8 mouse cellular contexts compared by ENCODE assay signal in genomic region chr15:99126081-99126815, GRCm38 (mm10). TPM values are rescaled to one million over a fixed set of nuclear protein-coding genes. Genes with fewer than 3 reads are reported as not detected.
DNase-seq lines count a peak whose midpoint lies in the region; ATAC-seq and TF ChIP-seq lines count a peak whose summit lies in the region.

No protein-coding gene starts in this region.

- peak overlapping the region; percentile 95 for H3K9ac ChIP-seq in ES-E14 (ENCODE audit: insufficient read depth, low read depth, low read length, poor library complexity, severe bottlenecking)
- H3K9ac ChIP-seq in lung, embryonic 15.5 days: peak overlapping the region; percentile 93

- under 1% methylated on average over 112 of the region's 115 CpGs for WGBS in cerebellum, adult 2 months
- under 1% methylated on average over 115 of the region's 115 CpGs for WGBS in hindbrain, embryonic 10.5 days
- WGBS in lung, embryonic 15.5 days: under 1% methylated on average over 111 of the region's 115 CpGs

- H3K9me3 ChIP-seq in ES-E14 (ENCODE audit: control insufficient read depth, insufficient read depth, low read depth, low read length): no peaks in the 10 kb centered on the region
- no peaks in the 10 kb centered on the region for H3K9me3 ChIP-seq in hindbrain, embryonic 10.5 days
- no peaks in the 10 kb centered on the region for H3K9me3 ChIP-seq in lung, embryonic 15.5 days

- H3K4me1 ChIP-seq in ES-E14 (ENCODE audit: control insufficient read depth in 2 of 2, insufficient read depth in 2 of 2, low read length in 2 of 2, poor library complexity in 1 of 2): peaks cover 4 to 9% of the 10 kb centered on the region in 2 experiments; a peak in 2 of 4 replicates
- H3K4me1 ChIP-seq in cerebellum, adult 2 months (ENCODE audit: control insufficient read depth, insufficient read depth, low read length): no peaks in the 10 kb centered on the region
- peaks cover 38% of the 10 kb centered on the region for H3K4me1 ChIP-seq in hindbrain, embryonic 10.5 days (replicated peaks)
- peaks cover 34% of the 10 kb centered on the region for H3K4me1 ChIP-seq in lung, embryonic 15.5 days

- no peaks in the 10 kb centered on the region for H3K36me3 ChIP-seq in ES-E14 (ENCODE audit: control insufficient read depth, insufficient read depth, low read length, poor library complexity, severe bottlenecking)
- peaks cover 12% of the 10 kb centered on the region; the same call in 1 of the 2 replicates for H3K36me3 ChIP-seq in hindbrain, embryonic 10.5 days
- no peaks in the 10 kb centered on the region for H3K36me3 ChIP-seq in lung, embryonic 15.5 days

- peak overlapping the region; percentile 88 for H3K27ac ChIP-seq in ES-E14 (ENCODE audit: insufficient read depth, low read depth, low read length, poor library complexity, severe bottlenecking)
- peak overlapping the region; percentile 67; the same call in 1 of the 2 replicates for H3K27ac ChIP-seq in cerebellum, adult 2 months (ENCODE audit: insufficient read depth, low read length)
- H3K27ac ChIP-seq in hindbrain, embryonic 10.5 days: peak overlapping the region; percentile 99
- peak overlapping the region; percentile 96 for H3K27ac ChIP-seq in lung, embryonic 15.5 days

- peak overlapping the region; percentile 82 for H3K4me2 ChIP-seq in lung, embryonic 15.5 days

- DNase-seq in ES-E14 (ENCODE audit: low read depth, low spot score): peak; percentile 79
- DNase-seq in cerebellum, adult 2 months: peak; percentile 89 to 95
- peak; percentile 96 for DNase-seq in hindbrain, embryonic 10.5 days (ENCODE audit: low spot score)
- peak; percentile 68 for DNase-seq in layer of hippocampus, adult 9-11 months
- peak; percentile 90 for DNase-seq in ovary, postnatal 36 days (ENCODE audit: low spot score)
- peak; percentile 82 for DNase-seq in thymus, postnatal 4 days

- peak; percentile 41; the same call in 1 of the 2 replicates for TF ChIP-seq POLR2A in cerebellum, adult 2 months (IDR thresholded peaks at IDR 0.05; ENCODE audit: borderline replicate concordance, insufficient read depth, low read length)

- no peak for TF ChIP-seq CTCF in cerebellum, adult 2 months (IDR thresholded peaks at IDR 0.05; ENCODE audit: borderline replicate concordance, insufficient read depth, low read depth, low read length)

- peak overlapping the region; percentile 78 to 84 for H3K4me3 ChIP-seq in ES-E14 (ENCODE audit: insufficient read depth in 1 of 2, low read depth in 1 of 2, low read length in 2 of 2, poor library complexity in 1 of 2, severe bottlenecking in 1 of 2)
- peak overlapping the region; percentile 90 for H3K4me3 ChIP-seq in cerebellum, adult 2 months (replicated peaks; ENCODE audit: insufficient read depth, low read depth, low read length)
- H3K4me3 ChIP-seq in hindbrain, embryonic 10.5 days: peak overlapping the region; percentile 86
- H3K4me3 ChIP-seq in lung, embryonic 15.5 days: peak overlapping the region; percentile 90

- H3K27me3 ChIP-seq in cerebellum, adult 2 months (ENCODE audit: control insufficient read depth, insufficient read depth, low read length): no peaks in the 10 kb centered on the region
- no peaks in the 10 kb centered on the region for H3K27me3 ChIP-seq in hindbrain, embryonic 10.5 days (ENCODE audit: insufficient read depth, poor library complexity, severe bottlenecking)
- no peaks in the 10 kb centered on the region for H3K27me3 ChIP-seq in lung, embryonic 15.5 days

- in situ Hi-C loops in ES-E14 (cut with MboI; ENCODE audit: low sequenced_read_pairs in 2 of 2, unreplicated experiment in 2 of 2): no loop called here

- ATAC-seq in frontal cortex, adult (ENCODE audit: low TSS enrichment): peak; percentile 90
- peak; percentile 87 for ATAC-seq in lung, embryonic 15.5 days (ENCODE audit: borderline replicate concordance, extremely low read depth, low FRiP score, low TSS enrichment)

TF ChIP-seq in ES-E14, 5 proteins besides CTCF, POLR2A, EP300 and RAD21:
- no peak for TF ChIP-seq ZNF384 (IDR thresholded peaks at IDR 0.05; ENCODE audit: low read depth, low read length)

RNA-seq across cellular contexts. Expression of gene Spats2, which starts 0.5 kb away (rescaled TPM):
- 21.1 and 21.7 TPM in 2 replicates for total RNA-seq in ES-E14 (2012; rRNA removed)
- polyA plus RNA-seq in cerebellum, adult 2 months (2012; rRNA removed): 26.7 and 26.9 TPM in 2 replicates
- polyA plus RNA-seq in hindbrain, embryonic 10.5 days (2016; fragmentation: Nextera tagmentation; extraction: Ambion mirVana): 58.4 and 62.6 TPM in 2 replicates
- polyA plus RNA-seq in lung, embryonic 15.5 days (2015; fragmentation: Nextera tagmentation; extraction: Ambion mirVana): 37.8 and 38.9 TPM in 2 replicates

RNA-seq across cellular contexts. Expression of gene Dnajc22, which starts 33.3 kb away (rescaled TPM):
- 8.6 and 16.7 TPM in 2 replicates for total RNA-seq in ES-E14 (2012; rRNA removed)
- polyA plus RNA-seq in cerebellum, adult 2 months (2012; rRNA removed): 0.13 TPM in 1 of 2 replicates, not detected in the other
- polyA plus RNA-seq in hindbrain, embryonic 10.5 days (2016; fragmentation: Nextera tagmentation; extraction: Ambion mirVana): 1.9 and 2.2 TPM in 2 replicates
- 1.7 and 1.9 TPM in 2 replicates for polyA plus RNA-seq in lung, embryonic 15.5 days (2015; fragmentation: Nextera tagmentation; extraction: Ambion mirVana)

RNA-seq across cellular contexts. Expression of gene C1ql4, which starts 38.6 kb away (rescaled TPM):
- total RNA-seq in ES-E14 (2012; rRNA removed): 3.1 and 3.7 TPM in 2 replicates
- 1.3 and 1.6 TPM in 2 replicates for polyA plus RNA-seq in cerebellum, adult 2 months (2012; rRNA removed)
- 0.78 and 8.7 TPM in 2 replicates for polyA plus RNA-seq in hindbrain, embryonic 10.5 days (2016; fragmentation: Nextera tagmentation; extraction: Ambion mirVana)
- polyA plus RNA-seq in lung, embryonic 15.5 days (2015; fragmentation: Nextera tagmentation; extraction: Ambion mirVana): not detected in 2 replicates

RNA-seq across cellular contexts. Expression of gene Troap, which starts 51.9 kb away (rescaled TPM):
- total RNA-seq in ES-E14 (2012; rRNA removed): 27.8 and 32.1 TPM in 2 replicates
- 0.07 and 0.22 TPM in 2 replicates for polyA plus RNA-seq in cerebellum, adult 2 months (2012; rRNA removed)
- 41.6 and 46.8 TPM in 2 replicates for polyA plus RNA-seq in hindbrain, embryonic 10.5 days (2016; fragmentation: Nextera tagmentation; extraction: Ambion mirVana)
- 35.4 and 41.9 TPM in 2 replicates for polyA plus RNA-seq in lung, embryonic 15.5 days (2015; fragmentation: Nextera tagmentation; extraction: Ambion mirVana)

Comparison
In these comparisons a context has a peak if more than half of its experiments do, and no peak if none do; other contexts are left out.
1. Peak in every context shown above with its lines: DNase-seq, ATAC-seq, H3K4me3 ChIP-seq and H3K27ac ChIP-seq.